Mouse (Mus musculus): ENCODE measurements around the gene Arhgap10. TPM values are rescaled to one million over a fixed set of nuclear protein-coding genes. Genes with fewer than 3 reads are reported as not detected.
A peak's percentile ranks its signal among the peaks of the same experiment; 100 is the strongest.

Gene Arhgap10
- total and polyA plus RNA-seq, 2 experiments from 2014 or later = 3.3 to 4.5 TPM

DNA sequence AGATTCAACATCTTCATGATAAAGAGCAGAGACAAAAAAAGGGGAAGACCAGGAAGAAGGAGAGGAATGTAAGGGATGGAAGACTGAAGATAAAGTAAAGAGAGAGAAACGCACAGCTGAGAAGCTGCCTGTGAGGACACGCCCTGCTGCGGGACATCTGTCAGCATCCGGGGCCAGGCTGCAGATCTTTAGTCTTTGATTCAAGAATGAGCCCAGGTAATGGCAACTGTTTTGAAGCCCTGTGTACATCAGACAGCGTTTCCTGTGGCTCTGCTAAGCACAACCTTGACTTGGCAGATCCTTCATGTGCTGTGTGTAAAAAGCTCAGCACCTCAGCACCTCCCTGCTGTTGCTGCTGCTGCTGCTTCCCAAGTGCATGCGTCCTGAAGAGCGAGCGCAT is 134.1 kb downstream of the Arhgap10 start:
- no peaks in the 10 kb centered on the region for H3K27me3 ChIP-seq (ENCODE audit: insufficient read depth, low read length)
- no peaks in the 10 kb centered on the region for H3K9me3 ChIP-seq (ENCODE audit: low read length)
- no peaks in the 10 kb centered on the region for H3K36me3 ChIP-seq (ENCODE audit: insufficient read depth)
- no peaks in the 10 kb centered on the region for H3K4me1 ChIP-seq (ENCODE audit: insufficient read depth)
- ATAC-seq (no peak), DNase-seq (no peak)
- 89% methylated on average over 8 of the region's 8 CpGs for WGBS
- no peak overlapping the region for H3K27ac ChIP-seq (ENCODE audit: low read depth, low read length)
- no peak for TF ChIP-seq CTCF (IDR thresholded peaks at IDR 0.05; ENCODE audit: low read depth)
- no peak overlapping the region for H3K9ac ChIP-seq
- H3K4me2 ChIP-seq (ENCODE audit: low read depth) = no peak overlapping the region
- no peak overlapping the region for H3K4me3 ChIP-seq (ENCODE audit: low read depth, low read length)

DNA sequence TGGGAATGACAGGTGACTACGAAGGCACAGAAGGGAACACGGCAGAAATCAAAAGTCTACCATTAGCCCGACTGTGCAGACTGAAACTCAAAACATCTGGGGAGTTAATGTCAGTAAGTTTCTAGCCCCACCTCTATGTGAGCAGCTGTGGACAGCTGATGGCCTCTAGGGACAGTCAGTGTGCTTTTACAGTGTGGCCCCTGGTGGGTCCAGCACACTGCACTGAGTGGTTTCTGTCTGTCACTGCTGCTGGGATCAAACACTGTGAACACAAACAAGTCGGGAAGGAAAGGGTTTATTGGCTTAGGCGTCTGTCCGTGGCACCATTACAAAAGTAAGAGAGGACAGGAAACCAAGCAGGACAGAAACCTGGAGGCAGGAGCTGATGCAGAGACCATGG is 136.9 kb downstream of the Arhgap10 start:
- H3K27ac ChIP-seq (ENCODE audit: low read depth, low read length) = no peak overlapping the region
- peaks cover 4% of the 10 kb centered on the region; the same call in 1 of the 2 replicates for H3K4me1 ChIP-seq (ENCODE audit: insufficient read depth)
- TF ChIP-seq CTCF (IDR thresholded peaks at IDR 0.05; ENCODE audit: low read depth) = no peak
- no peaks in the 10 kb centered on the region for H3K9me3 ChIP-seq (ENCODE audit: low read length)
- no peak overlapping the region for H3K4me3 ChIP-seq (ENCODE audit: low read depth, low read length)
- H3K36me3 ChIP-seq (ENCODE audit: insufficient read depth) = no peaks in the 10 kb centered on the region
- 72% methylated on average over 6 of the region's 6 CpGs for WGBS
- DNase-seq = no peak
- H3K9ac ChIP-seq = no peak overlapping the region
- no peak overlapping the region for H3K4me2 ChIP-seq (ENCODE audit: low read depth)
- H3K27me3 ChIP-seq (ENCODE audit: insufficient read depth, low read length) = no peaks in the 10 kb centered on the region
- ATAC-seq = no peak

DNA sequence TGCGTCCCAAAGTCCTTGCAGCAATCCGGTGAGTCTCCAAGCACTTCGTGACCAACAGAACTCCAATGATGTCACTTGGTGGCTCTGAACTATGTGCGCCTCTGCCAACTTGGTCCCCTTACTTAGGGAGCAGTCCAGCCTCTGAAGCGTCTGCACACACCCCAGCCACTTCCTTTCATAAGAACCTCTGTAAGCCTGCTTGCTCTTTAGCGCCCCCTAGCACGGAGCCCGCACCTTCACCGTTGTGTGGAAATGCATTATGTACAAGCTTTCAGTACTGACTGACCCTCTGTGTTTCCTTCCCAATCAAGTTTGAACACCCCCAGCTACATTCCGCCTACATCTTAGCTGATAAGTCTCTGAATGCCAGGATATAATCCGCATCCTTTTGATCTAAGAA is 138.5 kb downstream of the Arhgap10 start:
- peak; percentile 37; the same call in 1 of the 2 replicates for ATAC-seq
- no peak overlapping the region for H3K27ac ChIP-seq (ENCODE audit: low read depth, low read length)
- TF ChIP-seq CTCF (IDR thresholded peaks at IDR 0.05; ENCODE audit: low read depth) = peak; percentile 50

DNA sequence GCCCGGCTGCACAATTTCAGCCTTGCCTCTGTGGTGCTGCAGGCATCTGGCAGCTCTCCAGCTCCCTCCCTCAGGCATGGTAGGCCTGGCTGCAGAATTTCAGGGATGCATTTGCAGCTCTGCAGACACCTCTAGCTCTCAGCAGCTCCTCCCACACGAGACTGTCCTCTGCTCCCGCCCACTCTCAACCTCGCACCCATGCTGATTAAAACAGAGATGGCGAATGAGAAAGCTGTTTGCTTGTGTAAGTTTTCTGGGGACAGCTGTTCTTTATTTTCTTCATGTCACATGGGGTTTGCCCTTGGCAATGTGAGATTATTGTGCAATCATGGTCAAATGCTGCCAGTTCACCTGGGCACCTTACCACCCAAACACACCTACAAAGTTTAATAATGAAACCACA is 141.3 kb downstream of the Arhgap10 start:
- no peak for DNase-seq
- TF ChIP-seq CTCF (IDR thresholded peaks at IDR 0.05; ENCODE audit: low read depth) = no peak
- Histone ChIP-seq H3K9ac (no peak overlapping the region), H3K4me2 (ENCODE audit: low read depth) (no peak overlapping the region), H3K36me3 (ENCODE audit: insufficient read depth) (no peaks in the 10 kb centered on the region), H3K27ac (ENCODE audit: low read depth, low read length) (no peak overlapping the region), H3K4me1 (ENCODE audit: insufficient read depth) (peaks cover 4% of the 10 kb centered on the region; the same call in 1 of the 2 replicates), H3K4me3 (ENCODE audit: low read depth, low read length) (no peak overlapping the region), H3K27me3 (ENCODE audit: insufficient read depth, low read length) (no peaks in the 10 kb centered on the region), H3K9me3 (ENCODE audit: low read length) (no peaks in the 10 kb centered on the region)
- ATAC-seq = peak; percentile 45; the same call in 1 of the 2 replicates
- 25% methylated on average over 5 of the region's 5 CpGs for WGBS

More for the DNA sequence above, 138.5 kb downstream of the Arhgap10 start:
- no peak for DNase-seq
- Histone ChIP-seq H3K4me2 (ENCODE audit: low read depth) (no peak overlapping the region), H3K36me3 (ENCODE audit: insufficient read depth) (no peaks in the 10 kb centered on the region), H3K9ac (no peak overlapping the region), H3K4me3 (ENCODE audit: low read depth, low read length) (no peak overlapping the region), H3K9me3 (ENCODE audit: low read length) (no peaks in the 10 kb centered on the region), H3K4me1 (ENCODE audit: insufficient read depth) (peaks cover 4% of the 10 kb centered on the region; the same call in 1 of the 2 replicates), H3K27me3 (ENCODE audit: insufficient read depth, low read length) (no peaks in the 10 kb centered on the region)
- 59% methylated on average over 11 of the region's 11 CpGs for whole genome bisulfite sequencing

DNA sequence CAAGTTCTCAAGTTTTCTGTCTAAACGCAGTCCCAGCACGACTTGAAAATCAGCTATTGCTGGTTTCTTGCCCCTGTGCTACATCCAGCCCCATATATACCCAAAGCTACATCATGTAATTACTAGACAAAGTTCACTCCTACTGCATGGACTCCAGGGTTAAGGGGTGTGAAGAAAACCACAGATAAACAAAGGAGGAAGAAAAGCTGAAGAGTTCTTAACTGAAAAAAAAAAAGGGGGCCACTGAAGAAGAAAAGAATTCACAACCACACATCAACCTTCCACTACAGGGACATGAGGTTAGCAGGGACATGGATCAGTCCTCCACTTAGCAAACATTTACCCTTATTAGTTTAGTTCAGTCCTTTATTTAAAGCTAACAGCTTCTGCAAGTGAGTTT is 141.8 kb downstream of the Arhgap10 start:
- Histone ChIP-seq H3K4me2 (ENCODE audit: low read depth) (no peak overlapping the region), H3K27me3 (ENCODE audit: insufficient read depth, low read length) (no peaks in the 10 kb centered on the region), H3K9ac (no peak overlapping the region), H3K4me1 (ENCODE audit: insufficient read depth) (peaks cover 4% of the 10 kb centered on the region; the same call in 1 of the 2 replicates), H3K36me3 (ENCODE audit: insufficient read depth) (no peaks in the 10 kb centered on the region), H3K27ac (ENCODE audit: low read depth, low read length) (no peak overlapping the region), H3K9me3 (ENCODE audit: low read length) (no peaks in the 10 kb centered on the region), H3K4me3 (ENCODE audit: low read depth, low read length) (no peak overlapping the region)
- no peak for TF ChIP-seq CTCF (IDR thresholded peaks at IDR 0.05; ENCODE audit: low read depth)
- no peak for DNase-seq
- no peak for ATAC-seq
- WGBS = 76% methylated on average over 2 of the region's 2 CpGs

DNA sequence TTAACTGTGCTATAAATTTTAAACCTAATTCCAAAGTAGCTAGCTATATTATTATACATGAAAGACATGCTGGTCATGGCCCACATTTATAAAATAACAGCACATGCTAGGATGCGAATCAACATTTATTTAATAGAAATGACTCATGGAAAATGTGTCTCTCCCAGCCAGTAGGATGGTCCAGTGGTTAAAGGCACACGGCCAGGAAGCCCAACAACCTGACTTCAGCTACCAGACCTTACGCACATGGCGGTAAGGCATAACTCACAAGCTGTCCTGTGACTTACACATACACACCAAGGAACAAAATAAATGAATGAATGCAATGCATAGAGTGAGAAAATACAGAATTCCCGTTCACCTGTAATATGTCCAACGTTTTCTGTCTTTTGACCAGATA is 146.7 kb downstream of the Arhgap10 start:
- no peaks in the 10 kb centered on the region for H3K27me3 ChIP-seq (ENCODE audit: insufficient read depth, low read length)
- H3K36me3 ChIP-seq (ENCODE audit: insufficient read depth) = no peaks in the 10 kb centered on the region
- no peak for TF ChIP-seq CTCF (IDR thresholded peaks at IDR 0.05; ENCODE audit: low read depth)
- H3K9me3 ChIP-seq (ENCODE audit: low read length) = no peaks in the 10 kb centered on the region
- H3K4me3 ChIP-seq (ENCODE audit: low read depth, low read length) = no peak overlapping the region
- no peak for DNase-seq
- H3K27ac ChIP-seq (ENCODE audit: low read depth, low read length) = no peak overlapping the region
- no peak for ATAC-seq
- H3K4me1 ChIP-seq (ENCODE audit: insufficient read depth) = no peaks in the 10 kb centered on the region
- no peak overlapping the region for H3K4me2 ChIP-seq (ENCODE audit: low read depth)
- no peak overlapping the region for H3K9ac ChIP-seq
- whole genome bisulfite sequencing = 92% methylated on average over 6 of the region's 6 CpGs

DNA sequence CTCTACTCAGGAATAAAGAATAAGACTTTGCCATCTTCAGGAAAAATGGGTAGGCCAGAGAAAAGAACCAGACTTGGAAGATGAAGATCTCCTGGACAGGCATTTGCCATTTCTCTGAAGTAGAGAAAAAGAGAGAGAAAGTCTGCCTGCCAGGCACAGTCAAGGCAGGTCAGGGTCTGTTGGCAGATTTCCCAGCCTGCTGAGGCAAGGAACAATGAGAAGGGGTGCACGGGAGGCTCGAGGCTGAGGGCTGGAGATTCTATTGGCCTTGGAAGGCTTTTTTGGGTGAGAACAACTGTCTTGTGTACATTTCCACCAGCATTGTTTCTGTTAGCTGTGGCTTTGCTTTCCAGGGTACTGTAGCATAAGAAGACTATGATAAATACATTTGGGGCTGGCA is 147.4 kb downstream of the Arhgap10 start:
- Histone ChIP-seq H3K4me3 (ENCODE audit: low read depth, low read length) (no peak overlapping the region), H3K27me3 (ENCODE audit: insufficient read depth, low read length) (no peaks in the 10 kb centered on the region), H3K27ac (ENCODE audit: low read depth, low read length) (no peak overlapping the region), H3K9ac (no peak overlapping the region), H3K36me3 (ENCODE audit: insufficient read depth) (no peaks in the 10 kb centered on the region), H3K4me2 (ENCODE audit: low read depth) (no peak overlapping the region), H3K9me3 (ENCODE audit: low read length) (no peaks in the 10 kb centered on the region), H3K4me1 (ENCODE audit: insufficient read depth) (no peaks in the 10 kb centered on the region)
- ATAC-seq (no peak), DNase-seq (no peak)
- TF ChIP-seq CTCF (IDR thresholded peaks at IDR 0.05; ENCODE audit: low read depth) = no peak
- 0% methylated on average over 2 of the region's 2 CpGs for WGBS

All from forebrain, postnatal 0 days (tissue).